Mouse (Mus musculus) cortical plate, adult 2 months (tissue): Measurements from ENCODE around the gene 6430548M08Rik. TPM values are rescaled to one million over a fixed set of nuclear protein-coding genes. Genes with fewer than 3 reads are reported as not detected.

ENCODE experiments used
- H3K27ac ChIP-seq: fragments of 200-500 bp; 2 replicates; pipeline ENCODE4 v1.5.1; 2012; ENCODE audit warnings: low read length, control low read depth, inconsistent platforms; ENCODE audit not compliant: insufficient read depth
- H3K4me1 ChIP-seq: fragments of 200-500 bp; 2 replicates; pipeline ENCODE4 v1.6.1; 2011; ENCODE audit warnings: low read length; ENCODE audit not compliant: control insufficient read depth, insufficient read depth
- H3K4me3 ChIP-seq: fragments of 200-500 bp; 2 replicates; pipeline ENCODE4 v1.5.1; 2011; ENCODE audit warnings: mild to moderate bottlenecking, low read length, control low read depth; ENCODE audit not compliant: insufficient read depth
- CTCF ChIP-seq: fragments of 200-500 bp; IDR thresholded peaks from 2 replicates; pipeline ENCODE4 v1.5.1; 2011; ENCODE audit warnings: mild to moderate bottlenecking, control low read depth, low read length; ENCODE audit not compliant: insufficient read depth; ENCODE audit errors: extremely low read depth
- POLR2A ChIP-seq: fragments of 200-500 bp; IDR thresholded peaks from 2 replicates; pipeline ENCODE4 v1.6.1; 2011; ENCODE audit warnings: mild to moderate bottlenecking, low read length, control low read depth; ENCODE audit not compliant: insufficient read depth; ENCODE audit errors: extremely low read depth
- polyA plus RNA-seq: library from polyadenylated mRNA; depleted of rRNA; stranded (reverse); fragments of >200 nt; gene quantifications from 2 replicates; pipeline ENCODE4 v1.2.3, GENCODE M21; 2012

Gene 6430548M08Rik
- polyA plus RNA-seq, 1 experiment = 149 TPM

DNA sequence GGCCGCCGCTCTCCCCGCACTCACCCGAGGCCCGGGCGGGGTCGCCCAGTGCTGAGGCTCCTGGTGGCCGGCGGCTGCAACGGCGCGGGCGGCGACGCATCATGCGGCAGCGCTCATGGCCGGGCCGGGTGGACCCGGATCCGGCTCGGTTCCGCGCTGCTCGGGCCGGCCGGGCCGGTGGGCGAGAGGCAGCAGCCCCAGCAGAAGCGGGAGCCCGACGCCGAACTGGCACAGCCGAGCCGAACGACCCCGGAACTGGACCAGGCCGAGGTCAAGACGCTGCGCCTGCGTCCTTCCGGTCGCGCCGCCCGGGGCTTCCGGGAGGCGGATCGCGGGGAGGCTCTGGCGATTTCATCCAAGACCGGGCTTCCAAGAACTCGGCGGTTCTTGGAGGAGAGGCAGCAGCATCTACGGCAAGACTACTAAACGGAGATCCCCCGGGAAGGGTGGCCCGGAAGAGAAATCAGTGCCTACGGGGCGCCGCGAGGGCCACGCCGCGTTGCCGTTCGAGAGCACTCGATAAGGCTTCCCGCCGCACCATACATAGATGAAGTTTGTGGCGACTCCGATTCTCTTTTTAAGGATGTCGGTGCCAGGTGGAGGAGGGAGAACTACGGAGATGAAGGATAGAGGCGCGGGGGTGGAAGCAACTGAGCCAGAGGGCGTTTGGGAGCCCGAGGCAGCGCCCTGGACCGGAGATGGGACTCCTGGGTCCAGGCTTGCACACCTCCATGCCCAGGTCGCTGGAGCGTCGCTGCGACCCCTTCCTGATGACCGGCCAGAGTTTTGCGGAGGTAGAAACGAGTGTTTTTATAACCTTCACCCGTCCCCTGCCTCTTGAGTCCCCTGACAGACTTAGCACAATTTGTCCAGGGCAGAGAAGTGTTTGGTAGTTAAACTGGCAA lies 12.6 kb upstream of the 6430548M08Rik start, which contains the start of gene Zdhhc7:
TSS of gene Zdhhc7 (minus strand) at position 415 of the 905 bp plus-strand sequence.
- Histone ChIP-seq H3K4me3 (peak within 1 kb of the TSS; percentile 88), H3K4me1 (peaks cover 6% of the 10 kb centered on the region; the same call in 1 of the 2 replicates)
- TF ChIP-seq CTCF = no peak
- TF ChIP-seq POLR2A = peak; percentile 37; the same call in 1 of the 2 replicates

DNA sequence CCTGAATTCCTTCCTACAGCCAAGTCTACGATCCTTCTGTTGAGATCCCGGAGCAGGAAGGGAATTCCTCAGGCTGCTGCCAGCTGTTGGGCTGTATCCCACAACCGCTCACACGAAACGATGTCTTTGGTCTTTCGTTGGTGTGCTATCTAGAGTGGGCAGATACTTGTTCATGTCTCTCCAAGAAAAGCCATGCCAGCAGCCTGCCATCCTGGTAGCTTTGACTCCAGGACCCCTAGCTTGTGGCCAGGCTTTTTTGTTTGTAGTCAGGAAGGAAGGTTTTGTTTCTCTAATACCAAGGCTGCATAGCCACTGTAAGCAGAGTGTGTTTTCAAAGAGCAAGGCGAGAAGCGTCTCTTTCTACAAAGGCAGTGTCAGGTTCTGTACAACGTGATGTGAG lies 10.0 kb upstream of the 6430548M08Rik start:
- H3K27ac ChIP-seq = peak overlapping the region; percentile 22; the same call in 1 of the 2 replicates
- H3K4me1 ChIP-seq = peaks cover 6% of the 10 kb centered on the region; the same call in 1 of the 2 replicates
- H3K4me3 ChIP-seq = no peak overlapping the region
- TF ChIP-seq CTCF (no peak), POLR2A (no peak)

More for the DNA sequence above, 12.6 kb upstream of the 6430548M08Rik start, which contains the start of gene Zdhhc7:
- H3K27ac ChIP-seq = peak within 1 kb of the TSS; percentile 90

DNA sequence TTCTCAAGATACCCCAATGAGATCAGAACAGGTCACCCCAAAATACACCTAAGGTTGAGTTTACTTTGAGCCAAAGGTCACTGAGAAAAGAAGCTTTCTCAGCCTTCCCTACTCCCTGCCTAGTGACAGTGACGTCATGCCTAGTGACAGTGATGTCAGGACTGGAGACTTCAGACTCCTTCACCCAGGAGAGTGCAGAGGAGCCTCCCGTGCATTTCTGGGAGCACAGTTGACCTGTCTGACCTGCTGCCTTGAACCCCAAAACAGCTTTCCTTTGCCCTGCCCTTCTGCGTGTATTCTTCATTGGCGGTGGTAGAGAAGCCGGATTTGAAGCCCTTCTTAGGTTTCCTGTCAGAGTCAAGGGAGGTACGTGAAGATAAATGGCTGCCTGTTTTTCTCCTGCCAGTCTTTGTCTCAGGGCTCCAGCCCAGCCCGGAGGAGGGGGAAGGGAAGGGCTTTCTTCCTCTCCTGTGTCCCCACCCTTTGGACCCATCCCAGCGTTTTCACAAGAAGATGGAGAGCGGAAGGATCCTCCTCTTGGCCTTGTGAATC lies 9.2 kb upstream of the 6430548M08Rik start:
- no peak for TF ChIP-seq CTCF
- TF ChIP-seq POLR2A = no peak
- Histone ChIP-seq H3K4me3 (no peak overlapping the region), H3K27ac (no peak overlapping the region), H3K4me1 (peaks cover 6% of the 10 kb centered on the region; the same call in 1 of the 2 replicates)

DNA sequence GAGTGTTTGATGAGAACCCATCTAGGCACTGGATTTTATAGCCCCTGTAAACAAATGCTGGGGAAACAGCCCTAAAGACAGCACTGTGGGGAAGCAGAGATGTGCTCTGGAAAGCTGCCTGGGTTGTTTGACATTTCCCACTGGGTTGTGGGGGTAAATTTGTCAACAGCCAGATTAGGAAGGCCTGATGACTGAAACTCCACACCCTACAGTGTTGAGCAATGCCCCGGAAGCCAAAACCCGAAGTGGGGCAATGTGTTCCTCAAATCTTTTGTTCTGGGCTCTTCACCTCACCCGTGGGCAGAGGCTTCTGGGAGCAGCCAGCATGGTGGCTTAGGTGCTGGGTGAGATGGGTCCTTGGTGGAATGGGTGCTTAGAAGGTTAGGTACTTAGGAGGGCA lies 4.8 kb upstream of the 6430548M08Rik start:
- TF ChIP-seq CTCF = no peak
- no peak for TF ChIP-seq POLR2A
- Histone ChIP-seq H3K27ac (no peak overlapping the region), H3K4me1 (no peaks in the 10 kb centered on the region), H3K4me3 (no peak overlapping the region)

DNA sequence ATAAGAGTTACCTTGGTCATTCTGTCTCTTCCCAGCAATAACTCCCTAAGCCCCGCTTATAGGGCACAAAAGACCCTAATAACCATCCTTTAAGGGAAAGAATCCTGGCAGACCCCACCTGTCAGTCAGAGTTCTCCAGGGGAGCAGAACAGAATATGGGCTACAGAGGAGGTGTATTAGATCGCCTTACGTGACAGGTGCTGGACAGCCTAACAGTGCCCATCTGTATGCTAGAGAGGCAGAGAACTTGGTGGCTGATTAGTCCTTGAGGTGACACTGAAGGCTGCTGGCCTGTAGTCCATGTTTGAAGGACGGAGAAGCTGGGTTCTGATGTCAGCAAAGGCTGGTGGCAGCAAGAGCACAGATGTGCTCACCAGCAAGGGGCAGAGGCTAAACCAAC lies 3.0 kb upstream of the 6430548M08Rik start:
- Histone ChIP-seq H3K27ac (no peak overlapping the region), H3K4me1 (no peaks in the 10 kb centered on the region), H3K4me3 (no peak overlapping the region)
- no peak for TF ChIP-seq CTCF
- no peak for TF ChIP-seq POLR2A

DNA sequence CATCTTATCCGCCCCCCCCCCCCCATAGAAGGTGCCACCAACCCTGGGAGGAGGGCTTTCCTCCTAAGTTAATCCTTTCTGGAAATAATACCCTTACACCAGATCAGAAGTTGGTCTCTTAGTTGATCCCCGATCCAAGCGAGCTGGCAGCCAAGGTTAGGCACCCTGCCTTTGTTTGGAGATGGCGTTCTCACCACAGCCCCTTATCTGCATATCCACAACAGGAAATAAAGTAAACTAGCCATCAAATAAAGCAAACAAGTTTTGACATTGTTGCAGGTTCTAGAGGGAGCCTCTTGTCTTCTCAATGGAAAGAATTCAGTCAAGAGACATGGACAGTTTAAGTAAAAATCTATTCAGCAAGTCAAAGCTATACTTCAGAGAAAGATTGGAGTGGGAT lies 2.6 kb upstream of the 6430548M08Rik start:
- H3K4me3 ChIP-seq = no peak overlapping the region
- H3K4me1 ChIP-seq = no peaks in the 10 kb centered on the region
- no peak overlapping the region for H3K27ac ChIP-seq
- TF ChIP-seq POLR2A (no peak), CTCF (no peak)

DNA sequence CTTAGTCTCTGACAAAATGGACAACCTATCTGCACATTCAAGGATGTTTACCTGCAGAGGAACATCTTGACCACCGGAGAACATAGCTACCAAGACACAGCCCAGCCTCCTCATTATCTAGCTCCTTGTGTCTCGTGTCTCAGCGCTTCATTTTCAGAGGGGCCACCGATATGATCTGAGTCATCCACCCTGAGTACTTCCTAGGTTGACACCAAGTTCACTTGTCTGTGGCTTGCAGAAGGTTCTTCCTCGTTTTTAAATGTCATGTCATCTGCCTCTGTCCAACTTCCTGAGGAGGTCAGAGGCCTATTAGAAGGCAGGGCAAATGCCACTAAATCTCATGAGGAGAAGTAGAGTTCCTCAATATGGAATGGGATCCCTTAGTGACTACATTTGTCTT lies 1.4 kb upstream of the 6430548M08Rik start:
- H3K4me1 ChIP-seq = no peaks in the 10 kb centered on the region
- no peak for TF ChIP-seq POLR2A
- no peak for TF ChIP-seq CTCF
- H3K4me3 ChIP-seq = no peak overlapping the region
- no peak overlapping the region for H3K27ac ChIP-seq

DNA sequence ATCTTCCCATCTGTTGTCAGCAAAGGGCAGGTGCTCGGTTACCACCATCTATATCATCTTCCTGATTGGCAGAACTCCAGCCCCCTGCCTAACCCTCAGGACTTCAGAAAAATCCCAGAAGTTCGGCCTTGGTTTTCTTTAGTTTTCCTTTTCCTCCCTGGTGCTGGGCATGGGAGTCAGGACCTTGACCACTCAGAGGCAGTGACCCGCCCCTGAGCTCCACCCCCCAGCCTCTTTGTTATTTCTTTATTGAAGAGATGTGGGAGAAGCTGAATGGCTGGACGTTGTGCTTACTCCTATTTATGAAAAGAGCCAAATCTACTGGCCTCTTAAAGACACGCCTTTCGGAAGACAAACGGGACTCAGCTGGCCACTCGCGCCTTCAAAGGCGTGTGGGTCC lies 646 bp upstream of the 6430548M08Rik start:
- Histone ChIP-seq H3K27ac (peak overlapping the region; percentile 61), H3K4me3 (peak overlapping the region; percentile 71), H3K4me1 (peaks cover 1% of the 10 kb centered on the region; the same call in 1 of the 2 replicates)
- TF ChIP-seq POLR2A (no peak), CTCF (no peak)

DNA sequence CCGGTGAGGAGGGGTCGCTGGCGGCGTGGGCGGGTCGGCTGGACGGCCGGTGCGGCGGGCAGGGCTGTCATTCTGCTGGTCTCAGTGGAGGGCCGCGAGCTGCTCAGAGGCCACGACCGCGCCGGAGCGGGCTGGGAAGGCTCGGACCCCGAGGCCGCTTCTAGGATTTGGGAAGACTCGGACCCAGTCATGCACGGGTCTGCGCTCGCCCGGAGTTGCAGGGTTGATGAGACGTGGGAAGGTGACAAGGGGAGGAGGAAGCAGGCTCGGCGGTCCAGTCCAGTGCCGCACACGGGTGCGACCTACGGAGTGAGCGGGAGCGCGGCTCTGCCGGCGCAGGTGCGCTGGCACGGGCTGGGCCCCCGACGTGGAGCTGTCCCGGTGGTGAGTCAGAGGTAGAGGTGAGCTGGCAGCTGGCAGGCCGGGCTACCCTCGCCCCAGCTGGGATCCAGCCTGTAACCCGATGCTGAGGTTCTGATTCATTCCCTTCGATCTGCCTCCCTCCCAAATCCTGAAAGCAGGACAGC lies 426 bp downstream of the 6430548M08Rik start:
- H3K4me1 ChIP-seq = peaks cover 9% of the 10 kb centered on the region; the same call in 1 of the 2 replicates
- H3K4me3 ChIP-seq = peak overlapping the region; percentile 71
- no peak for TF ChIP-seq POLR2A
- peak overlapping the region; percentile 18; the same call in 1 of the 2 replicates for H3K27ac ChIP-seq

DNA sequence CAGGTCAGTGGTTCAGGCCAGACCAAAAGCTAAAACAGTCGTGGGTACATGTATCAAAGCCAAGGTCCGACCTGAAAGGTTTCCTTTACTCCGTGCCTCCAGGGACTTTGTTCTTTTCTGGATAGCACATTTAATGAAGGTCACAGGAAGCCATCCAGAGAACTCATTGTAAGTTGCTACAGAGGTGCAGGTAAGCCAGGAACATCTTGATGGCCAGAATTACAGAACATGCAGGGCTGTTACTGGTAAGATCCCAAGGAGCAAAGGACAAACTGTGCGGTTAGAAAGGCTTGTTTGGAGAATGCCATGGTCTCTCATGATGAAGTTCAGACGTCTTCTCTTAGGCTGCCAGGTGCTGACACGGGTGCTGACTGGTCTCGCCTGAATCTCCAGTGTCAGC lies 2.6 kb downstream of the 6430548M08Rik start:
- TF ChIP-seq CTCF = no peak
- TF ChIP-seq POLR2A = no peak
- peaks cover 16% of the 10 kb centered on the region for H3K4me1 ChIP-seq
- no peak overlapping the region for H3K27ac ChIP-seq
- H3K4me3 ChIP-seq = no peak overlapping the region
